Mouse (Mus musculus): ENCODE data around the gene Crx. TPM values are rescaled to one million over a fixed set of nuclear protein-coding genes. Genes with fewer than 3 reads are reported as not detected.

Gene Crx
- polyA plus RNA-seq, 1 experiment from 2014 or later = not detected

GRCm38 (mm10) chr7:15907971-15908590 is 28.3 kb upstream of the Crx start:
- Histone ChIP-seq H3K27me3 (ENCODE audit: insufficient read depth, poor library complexity, severe bottlenecking) (no peaks in the 10 kb centered on the region), H3K36me3 (no peaks in the 10 kb centered on the region), H3K9me3 (no peaks in the 10 kb centered on the region), H3K4me1 (replicated peaks) (peaks cover 3% of the 10 kb centered on the region; the same call in 1 of the 2 replicates), H3K4me3 (no peak overlapping the region), H3K27ac (no peak overlapping the region)
- DNase-seq (ENCODE audit: low spot score) = no peak
- 73% methylated on average over 8 of the region's 8 CpGs for WGBS

- Histone ChIP-seq H3K9me3 (no peaks in the 10 kb centered on the region), H3K4me1 (replicated peaks) (no peaks in the 10 kb centered on the region), H3K4me3 (no peak overlapping the region), H3K27ac (no peak overlapping the region), H3K27me3 (ENCODE audit: insufficient read depth, poor library complexity, severe bottlenecking) (no peaks in the 10 kb centered on the region), H3K36me3 (no peaks in the 10 kb centered on the region)
- WGBS = 88% methylated on average over 1 of the region's 1 CpGs
- DNase-seq (ENCODE audit: low spot score) = no peak
These were observed 26.8 kb upstream of the Crx start for GRCm38 (mm10) chr7:15906602-15907001.

DNA sequence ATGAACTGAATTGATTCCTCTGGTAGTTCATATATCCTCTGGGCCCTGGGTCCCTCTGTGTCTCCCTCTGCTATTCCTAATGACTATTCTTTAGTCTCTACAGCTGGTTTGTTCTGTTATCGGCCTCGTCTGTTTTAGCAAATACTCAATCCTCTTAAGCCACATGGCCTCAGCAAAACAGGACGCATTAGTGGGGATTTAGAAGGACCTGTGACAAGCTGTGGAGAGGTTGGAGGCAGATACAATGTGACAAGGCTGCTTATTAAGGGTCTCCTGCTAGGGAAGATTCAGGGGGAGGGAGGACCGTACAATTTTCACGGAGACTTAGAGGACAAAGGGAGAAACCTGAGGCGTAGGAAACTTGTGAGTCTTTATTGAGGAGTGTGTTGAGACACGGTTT is 26.1 kb upstream of the Crx start:
- 80% methylated on average over 7 of the region's 7 CpGs for WGBS
- Histone ChIP-seq H3K36me3 (no peaks in the 10 kb centered on the region), H3K27me3 (ENCODE audit: insufficient read depth, poor library complexity, severe bottlenecking) (no peaks in the 10 kb centered on the region), H3K27ac (no peak overlapping the region), H3K4me3 (no peak overlapping the region), H3K4me1 (replicated peaks) (no peaks in the 10 kb centered on the region), H3K9me3 (no peaks in the 10 kb centered on the region)
- DNase-seq (ENCODE audit: low spot score) = no peak

DNA sequence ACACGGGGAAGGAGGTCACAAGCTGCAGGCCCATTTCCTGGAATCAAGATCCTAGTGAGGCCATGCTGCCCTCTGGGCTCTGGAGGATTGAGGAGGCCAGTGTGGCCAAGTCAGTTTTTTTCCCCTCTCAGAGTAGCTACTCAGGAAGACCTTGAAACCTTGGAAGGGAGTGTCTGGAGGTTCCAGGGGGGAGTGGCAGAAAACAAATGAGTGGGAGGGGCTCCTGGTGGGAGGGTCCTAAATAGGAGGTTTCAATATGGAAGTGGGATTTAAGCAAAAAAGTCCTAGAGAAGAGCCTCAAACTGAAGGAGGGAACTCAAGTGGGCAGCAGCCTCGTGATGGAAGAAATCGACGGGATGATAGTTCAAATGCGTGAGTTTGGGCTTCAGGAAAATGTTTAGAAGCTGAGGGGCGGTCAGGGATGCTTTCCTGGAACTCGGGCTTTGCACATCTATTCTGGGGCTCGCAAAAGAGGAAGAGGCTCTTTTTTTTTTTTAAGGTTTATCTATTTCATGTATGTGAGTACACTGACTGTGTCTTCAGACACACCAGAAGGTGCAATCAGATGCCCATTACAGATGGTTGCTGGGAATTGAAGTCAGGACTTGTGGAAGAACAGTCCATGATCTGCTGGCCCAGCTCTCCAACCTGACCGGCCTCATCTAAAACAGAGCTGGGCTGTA is 21.7 kb upstream of the Crx start:
- Histone ChIP-seq H3K9me3 (no peaks in the 10 kb centered on the region), H3K27ac (no peak overlapping the region), H3K4me3 (no peak overlapping the region), H3K27me3 (ENCODE audit: insufficient read depth, poor library complexity, severe bottlenecking) (no peaks in the 10 kb centered on the region), H3K36me3 (no peaks in the 10 kb centered on the region), H3K4me1 (replicated peaks) (no peaks in the 10 kb centered on the region)
- no peak for DNase-seq (ENCODE audit: low spot score)
- 83% methylated on average over 9 of the region's 9 CpGs for WGBS

DNA sequence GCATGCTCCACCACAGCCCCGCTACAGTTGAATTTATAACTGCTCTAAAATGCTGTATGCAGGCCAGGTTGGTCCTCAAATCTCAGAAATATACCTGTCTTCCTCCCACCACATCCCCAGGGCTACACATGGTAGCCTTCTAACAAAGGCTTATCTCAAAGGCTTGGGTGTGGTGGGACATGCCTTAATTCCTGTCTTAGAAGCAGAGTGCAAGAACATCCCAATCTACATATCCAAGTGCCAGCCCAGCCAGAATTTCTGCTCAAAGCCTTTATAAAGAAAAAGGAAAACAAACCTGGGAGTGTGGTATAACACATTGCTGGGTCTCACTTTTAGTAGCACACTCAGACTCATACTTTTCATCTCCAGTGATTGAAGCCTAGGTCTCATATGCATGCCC is 14.5 kb upstream of the Crx start:
- H3K27me3 ChIP-seq (ENCODE audit: insufficient read depth, poor library complexity, severe bottlenecking) = no peaks in the 10 kb centered on the region
- H3K4me3 ChIP-seq = no peak overlapping the region
- 83% methylated on average over 1 of the region's 1 CpGs for WGBS
- no peak for DNase-seq (ENCODE audit: low spot score)
- no peaks in the 10 kb centered on the region for H3K9me3 ChIP-seq
- H3K27ac ChIP-seq = no peak overlapping the region
- H3K36me3 ChIP-seq = no peaks in the 10 kb centered on the region
- H3K4me1 ChIP-seq (replicated peaks) = no peaks in the 10 kb centered on the region

DNA sequence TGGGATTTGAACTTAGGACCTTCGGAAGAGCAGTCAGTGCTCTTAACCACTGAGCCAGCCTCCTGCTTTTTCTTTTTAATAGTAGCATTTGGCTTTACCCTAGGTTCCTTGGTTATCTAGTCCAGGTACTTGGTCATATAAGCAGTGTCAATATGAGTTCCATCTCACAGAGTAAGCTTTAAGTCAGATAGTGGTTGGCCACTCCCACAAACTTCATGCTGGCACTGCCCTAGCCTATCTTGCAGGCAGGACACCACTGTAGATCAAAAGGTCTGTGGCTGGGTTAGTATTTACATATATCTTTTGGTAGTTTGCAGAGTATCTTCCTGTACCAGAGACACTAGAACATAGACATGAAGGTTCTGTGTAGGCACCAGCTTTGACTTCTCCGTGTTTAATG is 4.4 kb upstream of the Crx start:
- 84% methylated on average over 2 of the region's 2 CpGs for WGBS
- no peak for DNase-seq (ENCODE audit: low spot score)
- Histone ChIP-seq H3K4me1 (replicated peaks) (peaks cover 4% of the 10 kb centered on the region; the same call in 1 of the 2 replicates), H3K9me3 (no peaks in the 10 kb centered on the region), H3K27ac (no peak overlapping the region), H3K4me3 (no peak overlapping the region), H3K36me3 (no peaks in the 10 kb centered on the region), H3K27me3 (ENCODE audit: insufficient read depth, poor library complexity, severe bottlenecking) (no peaks in the 10 kb centered on the region)

- Histone ChIP-seq H3K4me1 (replicated peaks) (peaks cover 4% of the 10 kb centered on the region; the same call in 1 of the 2 replicates), H3K9me3 (no peaks in the 10 kb centered on the region), H3K27ac (no peak within 1 kb of the TSS), H3K27me3 (ENCODE audit: insufficient read depth, poor library complexity, severe bottlenecking) (no peaks in the 10 kb centered on the region), H3K36me3 (no peaks in the 10 kb centered on the region), H3K4me3 (no peak within 1 kb of the TSS)
- DNase-seq (ENCODE audit: low spot score) = no peak
- 84% methylated on average over 2 of the region's 2 CpGs for WGBS
These were observed 2.5 kb upstream of the Crx start, which contains the start of gene Crxos for GRCm38 (mm10) chr7:15882317-15882716. Crxos (plus strand) TSS chr7:15882617.

DNA sequence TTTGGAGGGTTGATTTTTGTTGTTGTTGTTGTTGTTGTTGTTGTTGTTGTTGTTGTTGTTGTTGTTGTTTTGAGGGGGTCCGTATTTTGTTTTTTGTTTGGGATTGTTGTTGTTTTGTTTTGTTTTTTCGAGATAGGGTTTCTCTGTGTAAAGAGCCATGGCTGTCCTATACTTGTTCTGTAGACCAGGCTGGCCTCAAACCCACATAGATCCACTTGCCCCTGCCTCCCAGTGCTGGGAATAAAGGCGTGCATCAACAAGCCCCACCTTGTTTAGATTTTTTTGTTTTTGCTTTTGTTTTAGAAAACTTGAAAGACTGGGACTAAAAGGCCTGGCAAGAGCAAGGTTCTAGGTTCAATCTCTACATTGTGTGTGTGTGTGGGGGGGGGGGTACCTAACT is 2.1 kb upstream of the Crx start:
- H3K4me1 ChIP-seq (replicated peaks) = peaks cover 4% of the 10 kb centered on the region; the same call in 1 of the 2 replicates
- H3K4me3 ChIP-seq = no peak overlapping the region
- no peaks in the 10 kb centered on the region for H3K36me3 ChIP-seq
- DNase-seq (ENCODE audit: low spot score) = no peak
- 64% methylated on average over 3 of the region's 3 CpGs for WGBS
- H3K27me3 ChIP-seq (ENCODE audit: insufficient read depth, poor library complexity, severe bottlenecking) = no peaks in the 10 kb centered on the region
- H3K27ac ChIP-seq = no peak overlapping the region
- H3K9me3 ChIP-seq = no peaks in the 10 kb centered on the region

GRCm38 (mm10) chr7:15881388-15881787 is 1.6 kb upstream of the Crx start:
- no peaks in the 10 kb centered on the region for H3K36me3 ChIP-seq
- WGBS = 7% methylated on average over 7 of the region's 7 CpGs
- no peak overlapping the region for H3K27ac ChIP-seq
- no peaks in the 10 kb centered on the region for H3K9me3 ChIP-seq
- DNase-seq (ENCODE audit: low spot score) = peak; percentile 5
- H3K4me3 ChIP-seq = no peak overlapping the region
- H3K27me3 ChIP-seq (ENCODE audit: insufficient read depth, poor library complexity, severe bottlenecking) = no peaks in the 10 kb centered on the region
- H3K4me1 ChIP-seq (replicated peaks) = peaks cover 4% of the 10 kb centered on the region; the same call in 1 of the 2 replicates

DNA sequence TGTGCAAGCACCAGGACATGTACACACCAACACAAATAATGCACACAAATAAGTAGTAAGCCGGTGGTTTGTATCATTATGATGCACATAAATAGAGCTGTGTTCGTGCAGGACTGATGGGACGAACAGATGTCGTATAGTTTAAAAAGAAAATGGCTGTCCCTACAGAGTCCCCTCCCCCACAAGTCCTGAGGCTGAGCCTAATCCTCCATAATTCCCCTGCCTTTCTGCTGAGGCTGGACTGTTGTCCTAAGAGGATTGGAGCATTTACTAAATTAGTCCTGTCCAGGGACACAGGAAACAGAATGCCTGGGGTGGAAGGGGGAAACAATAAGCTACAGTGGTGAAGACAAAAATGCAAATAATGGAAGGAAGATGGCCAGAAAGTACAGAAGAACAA is 15.7 kb downstream of the Crx start:
- Histone ChIP-seq H3K36me3 (no peaks in the 10 kb centered on the region), H3K27me3 (ENCODE audit: insufficient read depth, poor library complexity, severe bottlenecking) (no peaks in the 10 kb centered on the region), H3K4me1 (replicated peaks) (no peaks in the 10 kb centered on the region), H3K9me3 (peaks cover 9% of the 10 kb centered on the region; the same call in 1 of the 2 replicates), H3K4me3 (no peak overlapping the region), H3K27ac (no peak overlapping the region)
- no peak for DNase-seq (ENCODE audit: low spot score)
- WGBS = 75% methylated on average over 4 of the region's 4 CpGs

DNA sequence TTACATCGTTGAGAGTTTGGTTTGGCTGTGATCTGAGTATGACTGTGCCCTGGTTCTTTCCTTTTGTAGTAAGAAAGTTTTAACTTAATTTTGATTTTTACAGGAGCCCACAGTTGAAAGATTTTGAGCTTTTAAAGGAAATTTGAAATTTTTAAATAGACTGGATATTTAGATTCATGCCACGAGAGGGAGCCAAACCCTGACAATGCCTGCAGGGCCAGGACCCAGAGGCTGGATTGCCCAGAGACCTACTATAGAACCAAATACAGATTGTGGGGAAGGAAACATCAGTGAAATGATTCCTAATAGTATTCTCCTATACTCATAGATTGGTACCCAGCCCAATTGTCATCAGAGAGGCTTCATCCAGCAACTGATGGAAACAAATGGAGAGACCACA is 20.1 kb downstream of the Crx start:
- DNase-seq (ENCODE audit: low spot score) = no peak
- Histone ChIP-seq H3K36me3 (no peaks in the 10 kb centered on the region), H3K4me1 (replicated peaks) (no peaks in the 10 kb centered on the region), H3K27me3 (ENCODE audit: insufficient read depth, poor library complexity, severe bottlenecking) (no peaks in the 10 kb centered on the region), H3K9me3 (peaks cover 8% of the 10 kb centered on the region; the same call in 1 of the 2 replicates), H3K27ac (no peak overlapping the region), H3K4me3 (no peak overlapping the region)
- 48% methylated on average over 2 of the region's 2 CpGs for WGBS

- Histone ChIP-seq H3K27ac (no peak within 1 kb of the TSS), H3K9me3 (peaks cover 58% of the 10 kb centered on the region), H3K27me3 (ENCODE audit: insufficient read depth, poor library complexity, severe bottlenecking) (no peaks in the 10 kb centered on the region), H3K4me1 (replicated peaks) (no peaks in the 10 kb centered on the region), H3K36me3 (no peaks in the 10 kb centered on the region), H3K4me3 (no peak within 1 kb of the TSS)
- 83% methylated on average over 3 of the region's 3 CpGs for WGBS
- no peak for DNase-seq (ENCODE audit: low spot score)
These were observed 40.2 kb downstream of the Crx start, which contains the start of gene Obox6 for GRCm38 (mm10) chr7:15839578-15839977. Obox6 (minus strand) TSS chr7:15839678.
